Mouse (Mus musculus) lung, postnatal 0 days (tissue): ENCODE results near the gene B4galnt2. TPM values are rescaled to one million over a fixed set of nuclear protein-coding genes. Genes with fewer than 3 reads are reported as not detected.

Source experiments
- ATAC-seq: fragments of 200-750 bp; cut with Nextera tagmentation; 2 replicates; pipeline ENCODE4 v1.8.0; 2017; ENCODE audit warnings: moderate library complexity
- DNase-seq: peaks from one replicate; pipeline ENCODE4 v3.0.0-alpha.2; 2016; ENCODE audit warnings: low spot score
- H3K27ac ChIP-seq: fragments of 300-500 bp; sonication (generic); 2 replicates; pipeline ENCODE4 v1.5.1; 2014; ENCODE audit warnings: antibody characterized with exemption, mild to moderate bottlenecking, low read length, mixed read lengths
- H3K27me3 ChIP-seq: fragments of 300-500 bp; sonication (generic); replicated peaks from 2 replicates; pipeline ENCODE4 v1.6.1; 2014; ENCODE audit warnings: low read length, mixed read lengths; ENCODE audit not compliant: insufficient read depth
- H3K36me3 ChIP-seq: fragments of 300-500 bp; sonication (generic); 2 replicates; pipeline ENCODE4 v1.6.1; 2014; ENCODE audit warnings: low read length, mixed read lengths; ENCODE audit not compliant: insufficient read depth
- H3K4me1 ChIP-seq: fragments of 300-500 bp; sonication (generic); 2 replicates; pipeline ENCODE4 v1.6.1; 2014; ENCODE audit warnings: antibody characterized with exemption, low read depth, low read length, mixed read lengths; ENCODE audit not compliant: insufficient read depth
- H3K4me2 ChIP-seq: fragments of 300-500 bp; sonication (generic); replicated peaks from 2 replicates; pipeline ENCODE4 v1.6.1; 2014; ENCODE audit warnings: low read depth, mild to moderate bottlenecking, low read length, moderate library complexity, mixed read lengths
- H3K4me3 ChIP-seq: fragments of 300-500 bp; sonication (generic); 2 replicates; pipeline ENCODE4 v1.5.1; 2014; ENCODE audit warnings: low read depth, low read length
- H3K9ac ChIP-seq: fragments of 300-500 bp; sonication (generic); replicated peaks from 2 replicates; pipeline ENCODE4 v1.6.1; 2014; ENCODE audit warnings: low read depth, mild to moderate bottlenecking
- H3K9me3 ChIP-seq: fragments of 300-500 bp; sonication (generic); 2 replicates; pipeline ENCODE4 v1.6.1; 2016; ENCODE audit warnings: low read length, mixed read lengths
- CTCF ChIP-seq: IDR thresholded peaks from 2 replicates; pipeline ENCODE4 v1.5.1; 2016; ENCODE audit warnings: antibody characterized with exemption, mild to moderate bottlenecking
- EP300 ChIP-seq: IDR thresholded peaks from 2 replicates; pipeline ENCODE4 v1.6.1; 2016; ENCODE audit warnings: antibody characterized with exemption, mild to moderate bottlenecking, control low read depth
- WGBS: fragments of 180-500 bp; shearing (Covaris S2); extraction: QIAGEN DNeasy Blood & Tissue Kit; methylation state at CpG from one replicate; pipeline ENCODE4 v1.1.7; 2014; 5-methylcytosine and 5-hydroxymethylcytosine counted together
- polyA plus RNA-seq: library from polyadenylated mRNA; unstranded; fragments of >200 nt; fragmentation: Nextera tagmentation; extraction: Ambion mirVana; gene quantifications from 2 replicates; pipeline ENCODE4 v1.2.1, GENCODE M21; 2015

B4galnt2 gene
- polyA plus RNA-seq, 1 experiment from 2014 or later = not detected

GRCm38 (mm10) chr11:95858528-95859467 lies 55.9 kb downstream of the B4galnt2 start:
- Histone ChIP-seq H3K9ac (peak overlapping the region; percentile 56), H3K27ac (peak overlapping the region; percentile 92), H3K27me3 (no peaks in the 10 kb centered on the region), H3K4me1 (0 out of 2 replicates have a peak, but pooled peaks cover 4% of the 10 kb centered on the region), H3K36me3 (no peaks in the 10 kb centered on the region), H3K4me3 (peak overlapping the region; percentile 75), H3K9me3 (no peaks in the 10 kb centered on the region), H3K4me2 (peak overlapping the region; percentile 73)
- DNase-seq (peak; percentile 99), ATAC-seq (peak; percentile 98)
- no peak; the same call in 1 of the 2 replicates for TF ChIP-seq EP300
- TF ChIP-seq CTCF = no peak
- 2% methylated on average over 57 of the region's 58 CpGs for WGBS

- no peaks in the 10 kb centered on the region for H3K36me3 ChIP-seq
- WGBS = 18% methylated on average over 21 of the region's 21 CpGs
- H3K9ac ChIP-seq = peak overlapping the region; percentile 55
- ATAC-seq = no peak
- H3K4me3 ChIP-seq = peak overlapping the region; percentile 75
- DNase-seq = peak; percentile 40
- H3K27me3 ChIP-seq = no peaks in the 10 kb centered on the region
- H3K4me1 ChIP-seq = 0 out of 2 replicates have a peak, but pooled peaks cover 4% of the 10 kb centered on the region
- H3K27ac ChIP-seq = peak overlapping the region; percentile 78
- H3K9me3 ChIP-seq = no peaks in the 10 kb centered on the region
- H3K4me2 ChIP-seq = peak overlapping the region; percentile 73
- TF ChIP-seq EP300 = no peak
- TF ChIP-seq CTCF = no peak
Measured at GRCm38 (mm10) chr11:95857716-95858527, 56.8 kb downstream of the B4galnt2 start.

- no peak for DNase-seq
- TF ChIP-seq EP300 (no peak), CTCF (no peak)
- Histone ChIP-seq H3K27me3 (no peaks in the 10 kb centered on the region), H3K9me3 (no peaks in the 10 kb centered on the region), H3K9ac (no peak overlapping the region), H3K4me2 (no peak overlapping the region), H3K27ac (no peak overlapping the region), H3K4me3 (no peak overlapping the region), H3K4me1 (0 out of 2 replicates have a peak, but pooled peaks cover 4% of the 10 kb centered on the region), H3K36me3 (no peaks in the 10 kb centered on the region)
- ATAC-seq = no peak
- WGBS = 76% methylated on average over 4 of the region's 4 CpGs
Measured at GRCm38 (mm10) chr11:95857306-95857705, 57.4 kb downstream of the B4galnt2 start.

GRCm38 (mm10) chr11:95853684-95854083 lies 61.0 kb downstream of the B4galnt2 start:
- peak; percentile 89 for DNase-seq
- 40% methylated on average over 5 of the region's 5 CpGs for WGBS

GRCm38 (mm10) chr11:95850898-95851297 lies 63.8 kb downstream of the B4galnt2 start:
- no peak overlapping the region for H3K4me2 ChIP-seq
- DNase-seq (no peak), ATAC-seq (no peak)
- 81% methylated on average over 2 of the region's 2 CpGs for WGBS
- H3K4me3 ChIP-seq = no peak overlapping the region
- no peaks in the 10 kb centered on the region for H3K4me1 ChIP-seq
- no peaks in the 10 kb centered on the region for H3K36me3 ChIP-seq
- no peak overlapping the region for H3K9ac ChIP-seq
- H3K27me3 ChIP-seq = no peaks in the 10 kb centered on the region
- no peak overlapping the region for H3K27ac ChIP-seq
- TF ChIP-seq CTCF (no peak), EP300 (no peak)
- no peaks in the 10 kb centered on the region for H3K9me3 ChIP-seq

More at GRCm38 (mm10) chr11:95853684-95854083, 61.0 kb downstream of the B4galnt2 start:
- no peak overlapping the region for H3K27ac ChIP-seq
- no peak for TF ChIP-seq EP300
- peak; percentile 92 for TF ChIP-seq CTCF
- no peak overlapping the region for H3K4me2 ChIP-seq
- no peaks in the 10 kb centered on the region for H3K4me1 ChIP-seq
- H3K4me3 ChIP-seq = no peak overlapping the region
- H3K36me3 ChIP-seq = no peaks in the 10 kb centered on the region
- H3K9me3 ChIP-seq = no peaks in the 10 kb centered on the region
- no peaks in the 10 kb centered on the region for H3K27me3 ChIP-seq
- H3K9ac ChIP-seq = no peak overlapping the region
- ATAC-seq = no peak

- no peak for TF ChIP-seq EP300
- TF ChIP-seq CTCF = no peak
- Histone ChIP-seq H3K9ac (no peak overlapping the region), H3K4me2 (no peak overlapping the region), H3K9me3 (no peaks in the 10 kb centered on the region), H3K27ac (no peak overlapping the region), H3K4me3 (no peak overlapping the region), H3K4me1 (peaks cover 2% of the 10 kb centered on the region; the same call in 1 of the 2 replicates), H3K36me3 (no peaks in the 10 kb centered on the region), H3K27me3 (no peaks in the 10 kb centered on the region)
- DNase-seq = no peak
- WGBS = 66% methylated on average over 4 of the region's 4 CpGs
- ATAC-seq = no peak
Measured at GRCm38 (mm10) chr11:95844935-95845334, 69.8 kb downstream of the B4galnt2 start.
